Mouse (Mus musculus) G1E (cell line): Measurements from ENCODE around the gene Gramd1b.

Source experiments
- CTCF ChIP-seq: IDR thresholded peaks from 2 replicates; pipeline ENCODE4 v1.5.1; 2012; ENCODE audit warnings: low read depth, low read length, inconsistent platforms, mixed read lengths
- GATA1 ChIP-seq: IDR thresholded peaks from 2 replicates; pipeline ENCODE4 v1.6.1; 2012; ENCODE audit warnings: borderline replicate concordance, low read length, inconsistent platforms, mixed read lengths
- TAL1 ChIP-seq: conservative IDR thresholded peaks from 2 replicates; pipeline ENCODE4 v1.6.1; 2012; ENCODE audit warnings: low read depth, low read length, inconsistent platforms, mixed read lengths

DNA sequence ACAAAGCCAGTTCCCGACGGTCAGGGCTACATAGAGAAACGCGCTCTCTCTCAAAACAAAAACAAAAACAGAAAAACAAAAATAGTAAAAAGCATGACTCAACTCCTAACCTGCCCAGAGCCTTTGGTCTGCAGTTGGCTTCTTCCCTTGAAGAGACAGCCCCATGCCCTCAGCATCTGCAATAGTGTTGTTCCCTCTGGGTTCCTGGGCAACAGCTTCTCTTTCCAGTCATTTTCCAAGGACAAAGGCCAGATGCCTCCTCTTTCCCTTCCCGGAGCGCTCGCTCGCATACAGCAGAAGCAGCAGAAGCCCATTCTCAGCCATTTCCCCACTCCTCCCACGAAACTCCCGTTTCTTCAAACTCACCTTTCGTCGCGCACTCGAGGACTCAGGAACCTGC, 118.3 kb downstream of the Gramd1b start:
- TF ChIP-seq CTCF (no peak), TAL1 (no peak), GATA1 (no peak)
